Mouse (Mus musculus) embryonic facial prominence, embryonic 12.5 days (tissue): ENCODE measurements at regions not wholly inside any gene's neighbourhood (a gene's known extent, or its start where the extent isn't known, plus 50 kb on each side); places are given as distances from the start of the nearest gene placed in this dataset.

Experiments used
- ATAC-seq: fragments of 200-750 bp; cut with Nextera tagmentation; 2 replicates; pipeline ENCODE4 v1.8.0; 2017; ENCODE audit not compliant: insufficient number of reproducible peaks, insufficient read depth, low FRiP score, low TSS enrichment
- H3K27ac ChIP-seq: fragments of 300-500 bp; sonication (generic); 2 replicates; pipeline ENCODE4 v1.5.1; 2016; ENCODE audit warnings: mild to moderate bottlenecking
- H3K27me3 ChIP-seq: fragments of 300-500 bp; sonication (generic); 2 replicates; pipeline ENCODE4 v1.6.1; 2016; ENCODE audit warnings: mild to moderate bottlenecking, moderate library complexity
- H3K36me3 ChIP-seq: fragments of 300-500 bp; sonication (generic); 2 replicates; pipeline ENCODE4 v1.6.1; 2016; ENCODE audit warnings: mild to moderate bottlenecking
- H3K4me1 ChIP-seq: fragments of 300-500 bp; sonication (generic); 2 replicates; pipeline ENCODE4 v1.6.1; 2016
- H3K4me2 ChIP-seq: fragments of 300-500 bp; sonication (generic); replicated peaks from 2 replicates; pipeline ENCODE4 v1.6.1; 2016; ENCODE audit warnings: mild to moderate bottlenecking, moderate library complexity
- H3K4me3 ChIP-seq: fragments of 300-500 bp; sonication (generic); 2 replicates; pipeline ENCODE4 v1.5.1; 2016; ENCODE audit warnings: mild to moderate bottlenecking
- H3K9ac ChIP-seq: fragments of 300-500 bp; sonication (generic); 2 replicates; pipeline ENCODE4 v1.6.1; 2016; ENCODE audit warnings: mild to moderate bottlenecking, moderate library complexity
- H3K9me3 ChIP-seq: fragments of 300-500 bp; sonication (generic); 2 replicates; pipeline ENCODE4 v1.6.1; 2016; ENCODE audit warnings: mild to moderate bottlenecking, moderate library complexity
- WGBS: fragments of 180-500 bp; shearing (Covaris S2); methylation state at CpG from one replicate; pipeline ENCODE4 v1.1.7; 2016; 5-methylcytosine and 5-hydroxymethylcytosine counted together

DNA sequence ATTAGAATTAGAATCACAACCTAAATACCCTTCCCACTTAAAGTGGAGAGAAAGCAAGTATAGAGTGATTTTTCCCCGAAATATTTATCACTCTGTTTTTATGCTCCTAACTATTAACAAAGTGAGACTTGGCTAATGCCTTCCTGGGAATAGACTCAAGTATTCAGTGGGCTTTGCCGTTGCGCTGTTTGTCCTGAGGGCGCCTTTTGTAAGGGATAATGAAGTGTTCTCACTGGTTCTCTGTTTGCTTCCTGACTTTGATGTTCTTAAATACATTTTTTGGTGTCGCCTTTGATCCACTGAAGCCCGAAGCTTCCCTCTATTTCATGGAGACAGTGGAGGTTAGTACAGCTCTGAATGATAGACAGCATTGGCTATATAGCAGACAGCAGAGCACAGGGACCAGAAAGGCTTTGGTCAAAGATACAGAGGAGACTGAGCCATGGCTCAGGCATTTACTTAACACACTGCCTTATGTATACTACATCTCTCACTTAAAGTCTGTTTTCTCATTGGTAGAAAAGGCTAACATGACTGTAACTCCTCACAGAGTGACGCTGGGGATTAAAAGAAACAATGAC is 63.0 kb upstream of the Stxbp6 start:
- no peak overlapping the region for H3K9ac ChIP-seq
- no peak overlapping the region for H3K4me2 ChIP-seq
- no peak overlapping the region for H3K4me3 ChIP-seq
- WGBS, result 46% methylated on average over 7 of the region's 7 CpGs
- H3K27ac ChIP-seq, result no peak overlapping the region
- H3K36me3 ChIP-seq, result no peaks in the 10 kb centered on the region
- H3K4me1 ChIP-seq, result no peaks in the 10 kb centered on the region
- H3K9me3 ChIP-seq, result no peaks in the 10 kb centered on the region
- no peak for ATAC-seq
- no peaks in the 10 kb centered on the region for H3K27me3 ChIP-seq

DNA sequence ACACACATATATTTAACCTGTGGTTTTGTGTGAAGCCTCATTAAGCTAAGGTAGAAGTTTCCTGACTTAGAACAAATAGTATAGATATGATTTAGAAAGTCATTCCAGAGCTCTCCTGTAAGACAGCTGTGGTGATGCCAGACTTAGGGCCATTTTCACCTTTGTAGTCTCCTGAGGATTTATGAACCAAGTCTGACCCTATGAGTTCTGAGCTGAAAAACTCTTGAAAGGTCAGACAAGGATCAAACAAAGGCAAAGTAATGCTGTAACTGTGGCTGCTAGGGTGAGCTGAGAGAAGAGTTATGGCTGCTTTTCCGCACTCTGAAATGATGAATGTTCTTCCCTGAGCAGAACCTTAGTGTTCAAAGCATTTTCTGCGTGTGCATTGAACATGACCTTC is 58.9 kb upstream of the Stxbp6 start:
- H3K27me3 ChIP-seq, result no peaks in the 10 kb centered on the region
- H3K27ac ChIP-seq, result no peak overlapping the region
- no peak overlapping the region for H3K4me2 ChIP-seq
- WGBS, result 88% methylated on average over 2 of the region's 2 CpGs
- no peak overlapping the region for H3K9ac ChIP-seq
- no peaks in the 10 kb centered on the region for H3K9me3 ChIP-seq
- no peak overlapping the region for H3K4me3 ChIP-seq
- no peaks in the 10 kb centered on the region for H3K36me3 ChIP-seq
- no peak for ATAC-seq
- no peaks in the 10 kb centered on the region for H3K4me1 ChIP-seq

DNA sequence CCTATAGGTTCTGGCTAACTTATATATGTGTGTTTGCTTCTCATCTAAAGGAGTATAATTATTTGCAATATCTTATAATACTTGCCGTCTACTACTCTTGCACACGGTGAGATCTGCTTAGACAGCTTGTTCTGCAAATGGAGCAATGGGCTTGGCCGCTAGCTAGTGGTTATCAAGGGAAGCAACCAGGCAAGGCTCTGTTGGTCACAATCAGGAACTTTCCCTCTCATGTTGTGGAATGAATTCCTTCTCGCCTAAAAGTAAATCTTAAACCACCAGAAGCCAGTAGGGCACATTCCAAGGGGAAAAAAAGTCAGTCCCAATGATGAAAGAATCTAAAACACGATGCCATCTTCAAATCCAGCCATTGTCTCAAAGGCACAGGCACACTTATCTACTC is 56.6 kb upstream of the Stxbp6 start:
- WGBS, result 87% methylated on average over 5 of the region's 5 CpGs
- H3K4me2 ChIP-seq, result no peak overlapping the region
- no peaks in the 10 kb centered on the region for H3K4me1 ChIP-seq
- no peaks in the 10 kb centered on the region for H3K9me3 ChIP-seq
- no peak overlapping the region for H3K9ac ChIP-seq
- H3K4me3 ChIP-seq, result no peak overlapping the region
- no peaks in the 10 kb centered on the region for H3K36me3 ChIP-seq
- no peaks in the 10 kb centered on the region for H3K27me3 ChIP-seq
- no peak overlapping the region for H3K27ac ChIP-seq
- ATAC-seq, result no peak

DNA sequence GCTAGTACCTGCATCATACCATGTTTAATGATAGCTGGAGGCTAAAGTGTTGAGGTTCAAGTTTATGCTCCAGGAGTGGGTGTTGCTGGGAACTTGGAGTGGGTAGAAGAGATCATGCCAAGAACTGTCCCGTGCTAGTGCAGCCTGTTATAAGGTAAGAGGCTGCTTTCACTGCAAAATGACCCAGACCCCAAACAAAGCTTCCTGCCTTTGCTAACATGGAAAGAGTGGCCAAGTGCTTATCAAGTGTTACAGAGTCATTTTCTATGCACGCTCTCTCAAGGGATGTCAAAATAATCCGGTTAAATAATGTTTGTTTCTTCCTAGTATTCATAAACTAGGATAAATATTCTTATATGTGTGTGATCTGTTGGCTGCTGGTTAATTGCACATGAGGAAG is 51.4 kb upstream of the Stxbp6 start:
- no peaks in the 10 kb centered on the region for H3K36me3 ChIP-seq
- 87% methylated on average over 3 of the region's 3 CpGs for WGBS
- no peak overlapping the region for H3K4me2 ChIP-seq
- H3K4me3 ChIP-seq, result no peak overlapping the region
- H3K27me3 ChIP-seq, result no peaks in the 10 kb centered on the region
- no peaks in the 10 kb centered on the region for H3K9me3 ChIP-seq
- H3K27ac ChIP-seq, result no peak overlapping the region
- no peak for ATAC-seq
- H3K4me1 ChIP-seq, result no peaks in the 10 kb centered on the region
- H3K9ac ChIP-seq, result no peak overlapping the region
